Mouse (Mus musculus) Patski (cell line): ENCODE measurements around the gene Cd33. TPM values are rescaled to one million over a fixed set of nuclear protein-coding genes. Genes with fewer than 3 reads are reported as not detected.

Experiments used
- ATAC-seq: fragments of 100-300 bp; one replicate; pipeline ENCODE4 v1.8.0; 2021
- CTCF ChIA-PET: fragments of 350-600 bp; sonication (Branson Sonifier 250); formaldehyde crosslinking; loops from one replicate; lab custom pipeline; 2022; ENCODE audit warnings: inconsistent platforms; lab: Charles Lee
- POLR2A ChIA-PET: fragments of 350-600 bp; sonication (Branson Sonifier 250); formaldehyde crosslinking; loops from one replicate; lab custom pipeline; 2022; ENCODE audit warnings: antibody characterized with exemption, inconsistent platforms; lab: Charles Lee
- DNase-seq: peaks from one replicate; pipeline ENCODE4 v3.0.0-alpha.2; 2011; ENCODE audit warnings: low read depth, low spot score
- H3K27me3 ChIP-seq: fragments of 371-371 bp; one replicate; pipeline ENCODE4 v1.5.1; 2021
- CTCF ChIP-seq: fragments of 100-300 bp; IDR thresholded peaks from one replicate; pipeline ENCODE4 v1.5.1; 2021
- in situ Hi-C: fragments of 300-500 bp; cut with MboI; formaldehyde crosslinking; loops from 3 replicates; pipeline ENCODE4 v1.11.1; 2018; ENCODE audit warnings: low pct_unique_long_range_greater_than_20kb, mixed read lengths
- polyA plus RNA-seq: library from polyadenylated mRNA; unstranded; gene quantifications from one replicate; pipeline ENCODE4 v1.2.3, GENCODE M21; 2021

The Cd33 gene
- 0.06 TPM for polyA plus RNA-seq

DNA sequence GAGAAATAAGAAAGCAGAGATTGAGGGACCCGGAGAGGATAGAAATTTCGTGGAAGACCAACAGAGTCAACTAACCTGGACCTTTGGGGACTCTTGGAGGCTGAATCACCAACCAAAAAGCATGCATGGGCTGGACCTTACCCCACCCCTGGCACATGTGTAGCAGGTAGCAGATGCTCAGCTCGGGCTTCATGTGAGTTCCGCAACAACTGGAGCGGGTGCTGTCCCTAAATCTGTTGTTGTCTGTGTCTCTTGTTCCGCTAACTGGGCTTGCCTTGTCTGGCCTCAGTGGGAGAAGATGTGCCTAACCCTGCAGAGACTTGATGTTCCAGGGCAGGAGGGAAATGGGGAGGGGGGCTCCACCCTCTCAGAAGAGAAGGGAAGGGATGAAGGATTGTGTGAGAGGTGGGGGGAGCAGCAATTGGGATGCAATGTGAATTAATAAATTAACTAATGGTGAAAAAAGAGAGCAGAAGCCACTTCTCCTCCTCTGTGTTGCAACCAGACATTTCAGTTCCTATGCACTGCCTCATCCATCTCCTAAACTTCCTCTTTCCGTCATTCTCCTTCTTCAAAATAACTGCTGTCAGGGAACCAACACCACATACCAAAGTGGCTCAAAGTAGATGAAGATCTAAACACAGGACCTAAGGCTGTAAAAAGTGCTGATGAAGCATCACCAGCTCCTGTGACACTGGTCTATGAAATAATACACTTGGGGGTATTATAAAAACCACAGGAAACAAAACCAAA is at the start of gene Cd33:
Gene Cd33, minus strand, starts transcription at position 204 of the 753 bp plus-strand sequence.
- ChIA-PET CTCF (no interaction called here), POLR2A (no interaction called here)
- H3K27me3 ChIP-seq = peaks cover 18% of the 10 kb centered on the region
- DNase-seq = no peak
- TF ChIP-seq CTCF = no peak
- in situ Hi-C loops = no loop called here
- no peak for ATAC-seq

DNA sequence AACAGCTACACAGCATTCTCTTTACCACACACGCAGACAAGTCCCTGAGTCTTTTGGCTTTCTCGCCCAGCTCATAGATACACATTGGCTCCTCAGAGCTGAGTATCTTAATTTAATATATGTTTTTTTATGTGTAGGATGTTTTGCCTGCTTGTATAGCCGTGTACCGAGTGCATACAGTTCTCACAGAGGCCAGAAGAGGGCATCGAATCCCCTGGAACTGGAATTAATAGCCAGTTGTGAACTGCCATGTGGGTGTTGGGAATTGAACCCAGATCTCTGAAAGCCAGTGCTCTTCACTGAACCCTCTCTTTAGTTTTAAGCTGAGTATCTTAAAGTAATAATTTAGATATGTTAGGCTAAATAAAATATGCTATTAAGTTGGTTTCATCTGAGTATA is 40.6 kb upstream of the Cd33 start:
- H3K27me3 ChIP-seq = no peaks in the 10 kb centered on the region
- POLR2A ChIA-PET = no interaction called here
- DNase-seq (no peak), ATAC-seq (no peak)
- peak; percentile 55 for TF ChIP-seq CTCF
- in situ Hi-C loops = loop anchor here (5.0 to 25.0 kb wide), 3 partner anchors 88 to 653 kb away; partner anchors contain the start of genes 1700028J19Rik, 2410002F23Rik, Ctu1 and Gm36864
- CTCF ChIA-PET = interaction anchor here (0.7 kb wide), 1 partner anchor 17 kb away, joined by 3 read pairs; no protein-coding TSS in a partner anchor

DNA sequence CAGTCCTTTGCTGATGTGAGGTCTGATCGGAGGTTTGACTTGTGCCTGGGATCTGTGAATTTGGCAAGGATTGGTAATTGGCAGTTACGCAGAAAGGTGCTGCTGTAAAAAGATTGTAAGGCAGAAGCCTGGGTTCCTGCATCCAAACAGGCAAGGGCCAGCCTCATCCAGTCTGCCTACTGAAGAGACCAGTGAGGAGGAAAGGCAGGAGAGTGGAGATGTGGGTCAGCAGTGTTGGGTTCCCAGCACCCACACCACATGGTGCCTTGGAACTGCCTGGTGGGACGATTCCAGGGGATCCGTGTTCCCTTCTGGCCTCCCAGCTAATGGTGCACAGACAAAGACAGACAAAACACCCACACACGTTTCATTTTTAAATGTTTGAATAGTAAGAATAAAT is 36.3 kb upstream of the Cd33 start:
- H3K27me3 ChIP-seq = no peaks in the 10 kb centered on the region
- CTCF ChIA-PET = no interaction called here
- ATAC-seq (no peak), DNase-seq (no peak)
- in situ Hi-C loops = loop anchor here (5.0 to 25.0 kb wide), 3 partner anchors 92 to 657 kb away; partner anchors contain the start of genes 1700028J19Rik, 2410002F23Rik, Ctu1 and Gm36864
- TF ChIP-seq CTCF = no peak
- POLR2A ChIA-PET = no interaction called here

DNA sequence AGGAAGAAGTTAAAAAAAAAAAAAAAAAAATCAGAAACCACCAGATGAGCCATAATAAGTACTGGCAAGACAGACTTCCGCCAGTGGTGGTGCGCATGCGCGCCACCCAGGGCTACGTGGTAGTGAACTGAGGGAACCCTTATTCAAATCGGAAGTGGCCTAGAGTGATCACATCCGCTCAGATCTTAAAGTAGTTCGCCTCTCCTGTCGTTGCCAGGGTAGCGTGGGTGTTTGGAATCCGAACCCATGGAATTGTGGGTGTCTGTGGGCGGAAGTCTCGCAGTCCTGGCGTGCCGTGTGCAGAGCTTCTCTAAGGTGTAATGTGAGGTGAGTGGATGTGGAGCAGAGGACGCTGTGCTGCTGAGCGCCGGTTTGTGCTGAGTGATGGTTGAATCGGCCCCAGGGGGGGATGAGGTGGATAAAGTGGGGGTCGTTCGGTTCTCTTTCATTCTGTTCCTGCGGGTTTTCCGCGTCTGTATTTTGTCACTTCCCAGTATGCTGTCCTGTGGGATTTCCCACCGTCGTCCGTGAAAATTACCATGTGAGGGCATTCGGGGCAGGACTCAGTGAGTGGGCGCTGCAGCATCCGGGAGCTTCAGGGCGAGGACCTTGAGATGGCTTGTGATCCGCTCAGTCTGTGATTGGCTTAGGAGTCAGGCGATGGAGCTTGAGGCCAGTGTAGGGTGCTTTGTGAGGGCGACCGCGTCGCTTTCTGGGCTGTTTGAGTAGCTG is 35.4 kb upstream of the Cd33 start, which contains the start of gene Zfp719:
Gene Zfp719, plus strand, starts transcription at position 171 of the 732 bp plus-strand sequence.
- peak; percentile 99 for ATAC-seq
- no peak for TF ChIP-seq CTCF
- DNase-seq = peak; percentile 86
- in situ Hi-C loops = loop anchor here (5.0 to 25.0 kb wide), 3 partner anchors 93 to 658 kb away; partner anchors contain the start of genes 1700028J19Rik, 2410002F23Rik, Ctu1 and Gm36864
- no peaks in the 10 kb centered on the region for H3K27me3 ChIP-seq
- ChIA-PET CTCF (no interaction called here), POLR2A (no interaction called here)

- POLR2A ChIA-PET = no interaction called here
- in situ Hi-C loops = no loop called here
- no peaks in the 10 kb centered on the region for H3K27me3 ChIP-seq
- no peak for TF ChIP-seq CTCF
- ATAC-seq = no peak
- DNase-seq = no peak
- CTCF ChIA-PET = no interaction called here
Observed at GRCm38 (mm10) chr7:43571216-43571615, 27.0 kb upstream of the Cd33 start.

DNA sequence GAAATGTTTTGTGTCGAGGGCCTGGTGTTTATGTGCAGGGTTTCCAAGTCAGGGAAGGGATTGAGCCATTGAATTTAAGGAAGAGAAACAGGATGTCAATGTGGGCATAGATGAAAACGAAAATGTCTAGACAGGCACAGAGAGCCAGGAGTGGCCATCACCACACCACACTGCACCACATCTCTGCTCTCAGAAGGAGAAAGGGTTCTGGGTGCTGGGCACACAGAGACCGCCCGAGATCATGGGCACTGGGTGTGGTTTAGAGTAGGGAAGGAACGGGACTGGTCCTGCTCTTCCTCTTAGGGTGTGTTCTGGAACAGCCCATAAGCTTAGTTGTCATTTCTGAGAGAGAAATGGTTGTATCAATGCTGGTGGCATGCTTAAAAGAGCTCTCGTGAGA is 19.1 kb upstream of the Cd33 start:
- CTCF ChIA-PET = no interaction called here
- ATAC-seq = no peak

DNA sequence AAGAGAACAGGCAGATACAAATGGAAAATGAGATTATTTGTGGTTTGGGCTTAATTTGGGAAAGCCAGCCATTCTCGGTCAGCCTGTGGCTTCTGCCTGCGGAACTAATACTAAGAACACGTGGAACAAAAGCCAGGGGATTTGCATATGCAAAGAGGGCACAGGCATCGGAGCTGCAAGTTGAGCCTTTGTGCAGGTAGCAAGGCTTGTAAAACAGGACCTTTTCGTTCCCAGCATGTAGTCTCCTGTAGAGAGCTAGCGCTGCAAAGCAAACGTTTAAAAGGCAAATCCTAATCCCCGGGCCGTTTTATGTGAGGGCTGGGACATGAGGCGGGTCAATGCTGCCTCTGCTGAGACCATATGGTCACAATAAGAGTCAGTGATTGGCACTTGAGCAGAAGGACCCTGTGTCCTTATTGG is 18.4 kb upstream of the Cd33 start:
- no peak for DNase-seq
- in situ Hi-C loops = no loop called here
- POLR2A ChIA-PET = no interaction called here

More for the DNA sequence above, 19.1 kb upstream of the Cd33 start:
- no peaks in the 10 kb centered on the region for H3K27me3 ChIP-seq
- POLR2A ChIA-PET = no interaction called here
- no peak for TF ChIP-seq CTCF
- in situ Hi-C loops = no loop called here
- no peak for DNase-seq

GRCm38 (mm10) chr7:43562006-43562633 is 17.9 kb upstream of the Cd33 start, which contains the start of gene Zfp658:
Gene Zfp658 (plus strand): TSS chr7:43562256.
- DNase-seq = no peak
- ATAC-seq = peak; percentile 93
- no peaks in the 10 kb centered on the region for H3K27me3 ChIP-seq
- TF ChIP-seq CTCF = no peak
- POLR2A ChIA-PET = no interaction called here
- CTCF ChIA-PET = no interaction called here
- in situ Hi-C loops = no loop called here

More for the DNA sequence above, 18.4 kb upstream of the Cd33 start:
- ATAC-seq = peak; percentile 17
- TF ChIP-seq CTCF = no peak
- CTCF ChIA-PET = no interaction called here
- no peaks in the 10 kb centered on the region for H3K27me3 ChIP-seq

- DNase-seq = no peak
- in situ Hi-C loops = no loop called here
- no peaks in the 10 kb centered on the region for H3K27me3 ChIP-seq
- TF ChIP-seq CTCF = no peak
- no peak for ATAC-seq
- CTCF ChIA-PET = no interaction called here
- POLR2A ChIA-PET = no interaction called here
Observed at GRCm38 (mm10) chr7:43556901-43557300, 12.7 kb upstream of the Cd33 start.

DNA sequence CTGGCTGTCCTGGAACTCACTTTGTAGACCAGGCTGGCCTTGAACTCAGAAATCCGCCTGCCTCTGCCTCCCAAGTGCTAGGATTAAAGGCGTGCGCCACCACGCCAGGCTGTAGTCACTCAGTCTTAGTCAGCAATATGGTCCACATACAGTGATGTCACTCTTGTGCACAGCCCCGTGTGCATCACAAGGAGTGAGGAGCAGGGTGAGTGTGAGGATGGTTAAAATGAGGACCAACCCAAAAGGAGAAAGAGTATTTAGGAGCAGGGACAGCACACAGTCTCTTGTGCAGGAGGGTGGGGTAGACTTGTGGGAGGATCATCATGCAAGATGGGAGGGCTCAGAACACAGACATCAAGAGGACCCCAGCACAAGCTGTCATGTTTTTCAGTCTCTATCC is 11.1 kb upstream of the Cd33 start:
- no peak for TF ChIP-seq CTCF
- H3K27me3 ChIP-seq = no peaks in the 10 kb centered on the region
- ChIA-PET POLR2A (no interaction called here), CTCF (no interaction called here)
- in situ Hi-C loops = no loop called here
- DNase-seq = no peak
- ATAC-seq = no peak
